Mouse (Mus musculus) lung, postnatal 0 days (tissue): ENCODE data around the gene Ppfia1.

Experiments used
- CTCF ChIP-seq: IDR thresholded peaks from 2 replicates; pipeline ENCODE4 v1.5.1; 2016; ENCODE audit warnings: antibody characterized with exemption, mild to moderate bottlenecking
- EP300 ChIP-seq: IDR thresholded peaks from 2 replicates; pipeline ENCODE4 v1.6.1; 2016; ENCODE audit warnings: antibody characterized with exemption, mild to moderate bottlenecking, control low read depth

DNA sequence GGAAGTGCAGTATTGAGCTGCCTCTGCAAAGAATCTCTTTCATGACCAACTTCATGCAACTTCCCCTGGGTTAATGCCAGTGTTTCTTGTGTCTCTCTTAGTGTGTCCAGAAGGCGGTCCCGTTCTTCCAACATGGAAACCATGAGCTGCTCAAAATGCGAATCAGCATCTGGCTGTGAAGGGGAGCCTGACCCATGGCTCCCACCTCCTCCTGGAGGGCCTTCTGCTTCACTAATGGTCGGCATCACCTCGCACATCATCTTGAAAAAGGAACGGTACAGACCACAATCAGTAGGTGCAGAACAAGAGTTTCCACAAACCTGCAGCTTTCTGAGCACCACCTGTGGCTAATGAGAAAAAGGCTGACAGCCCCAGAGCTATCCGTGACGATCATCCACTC is 1.3 kb downstream of the Ppfia1 start:
- TF ChIP-seq CTCF (no peak), EP300 (no peak)
